Mouse (Mus musculus): ENCODE results near the gene Cdk14. TPM values are rescaled to one million over a fixed set of nuclear protein-coding genes. Genes with fewer than 3 reads are reported as not detected.

The Cdk14 gene
- polyA plus RNA-seq, 2 experiments: 14.5 to 27.6 TPM

- H3K36me3 ChIP-seq (ENCODE audit: control insufficient read depth, insufficient read depth, low read length): no peaks in the 10 kb centered on the region
- no peak overlapping the region for H3K4me3 ChIP-seq (replicated peaks; ENCODE audit: low read length)
- no peak for ATAC-seq (ENCODE audit: low FRiP score, low read depth)
- WGBS: 74% methylated on average over 6 of the region's 6 CpGs
- H3K4me2 ChIP-seq (replicated peaks; ENCODE audit: low read depth, low read length, severe bottlenecking): no peak overlapping the region
- H3K27ac ChIP-seq (replicated peaks; ENCODE audit: low read depth, low read length): no peak overlapping the region
- no peak overlapping the region for H3K9ac ChIP-seq (ENCODE audit: low read depth, low read length, severe bottlenecking)
- no peak for TF ChIP-seq POLR2A (IDR thresholded peaks at IDR 0.05; ENCODE audit: borderline replicate concordance, extremely low read depth, insufficient read depth, insufficient read length)
- H3K9me3 ChIP-seq (ENCODE audit: control insufficient read depth, low read length): no peaks in the 10 kb centered on the region
- H3K4me1 ChIP-seq (ENCODE audit: control insufficient read depth, insufficient read depth, low read length): no peaks in the 10 kb centered on the region
- DNase-seq (ENCODE audit: low spot score): no peak
- no peaks in the 10 kb centered on the region for H3K27me3 ChIP-seq (ENCODE audit: control insufficient read depth, insufficient read depth, low read length)
These were observed 387.3 kb downstream of the Cdk14 start for GRCm38 (mm10) chr5:5032847-5033246.

- 87% methylated on average over 11 of the region's 11 CpGs for WGBS
- ATAC-seq (ENCODE audit: low FRiP score, low read depth): no peak
- no peak for DNase-seq (ENCODE audit: low spot score)
These were observed 387.7 kb downstream of the Cdk14 start for GRCm38 (mm10) chr5:5032446-5032845.

DNA sequence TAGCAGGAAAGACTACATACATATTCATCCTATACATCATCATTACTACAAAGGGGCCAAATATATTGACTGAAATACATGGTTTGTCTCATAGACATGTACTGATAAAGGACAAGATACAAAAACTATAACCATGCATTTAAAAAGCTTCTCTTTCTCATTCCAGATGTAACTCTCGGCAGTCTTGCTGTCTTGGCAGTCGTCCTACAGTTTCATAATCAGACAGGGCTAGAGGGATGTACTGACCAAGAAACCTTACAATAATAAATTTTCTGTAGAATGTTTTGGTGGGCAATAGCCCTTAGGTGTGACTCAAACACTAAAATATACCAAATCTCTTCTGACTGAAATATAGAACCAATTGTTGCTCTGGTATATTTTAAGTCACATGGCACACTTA lies 389.7 kb downstream of the Cdk14 start:
- no peak overlapping the region for H3K4me3 ChIP-seq (replicated peaks; ENCODE audit: low read length)
- 71% methylated on average over 2 of the region's 2 CpGs for WGBS
- TF ChIP-seq POLR2A (IDR thresholded peaks at IDR 0.05; ENCODE audit: borderline replicate concordance, extremely low read depth, insufficient read depth, insufficient read length): no peak
- H3K9ac ChIP-seq (ENCODE audit: low read depth, low read length, severe bottlenecking): no peak overlapping the region
- DNase-seq (ENCODE audit: low spot score) (no peak), ATAC-seq (ENCODE audit: low FRiP score, low read depth) (no peak)
- no peak overlapping the region for H3K4me2 ChIP-seq (replicated peaks; ENCODE audit: low read depth, low read length, severe bottlenecking)
- no peaks in the 10 kb centered on the region for H3K36me3 ChIP-seq (ENCODE audit: control insufficient read depth, insufficient read depth, low read length)
- no peak overlapping the region for H3K27ac ChIP-seq (replicated peaks; ENCODE audit: low read depth, low read length)
- H3K4me1 ChIP-seq (ENCODE audit: control insufficient read depth, insufficient read depth, low read length): no peaks in the 10 kb centered on the region
- no peaks in the 10 kb centered on the region for H3K9me3 ChIP-seq (ENCODE audit: control insufficient read depth, low read length)
- H3K27me3 ChIP-seq (ENCODE audit: control insufficient read depth, insufficient read depth, low read length): no peaks in the 10 kb centered on the region

More at GRCm38 (mm10) chr5:5032446-5032845, 387.7 kb downstream of the Cdk14 start:
- H3K4me3 ChIP-seq (replicated peaks; ENCODE audit: low read length): no peak overlapping the region
- no peaks in the 10 kb centered on the region for H3K36me3 ChIP-seq (ENCODE audit: control insufficient read depth, insufficient read depth, low read length)
- no peaks in the 10 kb centered on the region for H3K9me3 ChIP-seq (ENCODE audit: control insufficient read depth, low read length)
- H3K27me3 ChIP-seq (ENCODE audit: control insufficient read depth, insufficient read depth, low read length): no peaks in the 10 kb centered on the region
- no peak overlapping the region for H3K27ac ChIP-seq (replicated peaks; ENCODE audit: low read depth, low read length)
- no peaks in the 10 kb centered on the region for H3K4me1 ChIP-seq (ENCODE audit: control insufficient read depth, insufficient read depth, low read length)
- no peak for TF ChIP-seq POLR2A (IDR thresholded peaks at IDR 0.05; ENCODE audit: borderline replicate concordance, extremely low read depth, insufficient read depth, insufficient read length)
- H3K4me2 ChIP-seq (replicated peaks; ENCODE audit: low read depth, low read length, severe bottlenecking): no peak overlapping the region
- H3K9ac ChIP-seq (ENCODE audit: low read depth, low read length, severe bottlenecking): no peak overlapping the region

GRCm38 (mm10) chr5:5018959-5019358 lies 401.2 kb downstream of the Cdk14 start:
- 91% methylated on average over 3 of the region's 3 CpGs for WGBS
- ATAC-seq (ENCODE audit: low FRiP score, low read depth): no peak

GRCm38 (mm10) chr5:5018242-5018641 lies 401.9 kb downstream of the Cdk14 start:
- Histone ChIP-seq H3K27ac (replicated peaks; ENCODE audit: low read depth, low read length) (no peak overlapping the region), H3K4me2 (replicated peaks; ENCODE audit: low read depth, low read length, severe bottlenecking) (no peak overlapping the region), H3K9ac (ENCODE audit: low read depth, low read length, severe bottlenecking) (no peak overlapping the region), H3K36me3 (ENCODE audit: control insufficient read depth, insufficient read depth, low read length) (no peaks in the 10 kb centered on the region), H3K4me1 (ENCODE audit: control insufficient read depth, insufficient read depth, low read length) (no peaks in the 10 kb centered on the region; the same call in 1 of the 2 replicates), H3K9me3 (ENCODE audit: control insufficient read depth, low read length) (no peaks in the 10 kb centered on the region), H3K4me3 (replicated peaks; ENCODE audit: low read length) (no peak overlapping the region), H3K27me3 (ENCODE audit: control insufficient read depth, insufficient read depth, low read length) (no peaks in the 10 kb centered on the region)
- no peak for DNase-seq (ENCODE audit: low spot score)
- ATAC-seq (ENCODE audit: low FRiP score, low read depth): no peak
- no peak for TF ChIP-seq POLR2A (IDR thresholded peaks at IDR 0.05; ENCODE audit: borderline replicate concordance, extremely low read depth, insufficient read depth, insufficient read length)
- WGBS: 81% methylated on average over 2 of the region's 2 CpGs

More at GRCm38 (mm10) chr5:5018959-5019358, 401.2 kb downstream of the Cdk14 start:
- Histone ChIP-seq H3K36me3 (ENCODE audit: control insufficient read depth, insufficient read depth, low read length) (no peaks in the 10 kb centered on the region), H3K27me3 (ENCODE audit: control insufficient read depth, insufficient read depth, low read length) (no peaks in the 10 kb centered on the region), H3K4me3 (replicated peaks; ENCODE audit: low read length) (no peak overlapping the region), H3K4me2 (replicated peaks; ENCODE audit: low read depth, low read length, severe bottlenecking) (no peak overlapping the region), H3K4me1 (ENCODE audit: control insufficient read depth, insufficient read depth, low read length) (no peaks in the 10 kb centered on the region), H3K9ac (ENCODE audit: low read depth, low read length, severe bottlenecking) (no peak overlapping the region), H3K27ac (replicated peaks; ENCODE audit: low read depth, low read length) (no peak overlapping the region), H3K9me3 (ENCODE audit: control insufficient read depth, low read length) (no peaks in the 10 kb centered on the region)
- TF ChIP-seq POLR2A (IDR thresholded peaks at IDR 0.05; ENCODE audit: borderline replicate concordance, extremely low read depth, insufficient read depth, insufficient read length): no peak
- DNase-seq (ENCODE audit: low spot score): no peak

GRCm38 (mm10) chr5:5013783-5014182 lies 406.3 kb downstream of the Cdk14 start:
- no peaks in the 10 kb centered on the region for H3K9me3 ChIP-seq (ENCODE audit: control insufficient read depth, low read length)
- 83% methylated on average over 3 of the region's 3 CpGs for WGBS
- H3K9ac ChIP-seq (ENCODE audit: low read depth, low read length, severe bottlenecking): no peak overlapping the region
- ATAC-seq (ENCODE audit: low FRiP score, low read depth) (no peak), DNase-seq (ENCODE audit: low spot score) (no peak)
- H3K27me3 ChIP-seq (ENCODE audit: control insufficient read depth, insufficient read depth, low read length): no peaks in the 10 kb centered on the region
- TF ChIP-seq POLR2A (IDR thresholded peaks at IDR 0.05; ENCODE audit: borderline replicate concordance, extremely low read depth, insufficient read depth, insufficient read length): no peak
- H3K36me3 ChIP-seq (ENCODE audit: control insufficient read depth, insufficient read depth, low read length): 0 out of 2 replicates have a peak, but pooled peaks cover 2% of the 10 kb centered on the region
- no peaks in the 10 kb centered on the region; the same call in 1 of the 2 replicates for H3K4me1 ChIP-seq (ENCODE audit: control insufficient read depth, insufficient read depth, low read length)
- H3K4me2 ChIP-seq (replicated peaks; ENCODE audit: low read depth, low read length, severe bottlenecking): no peak overlapping the region
- H3K27ac ChIP-seq (replicated peaks; ENCODE audit: low read depth, low read length): no peak overlapping the region
- no peak overlapping the region for H3K4me3 ChIP-seq (replicated peaks; ENCODE audit: low read length)

Measured in limb, embryonic 14.5 days (tissue).